Mouse (Mus musculus) hindbrain, embryonic 13.5 days (tissue): ENCODE data around the gene Dusp19. TPM values are rescaled to one million over a fixed set of nuclear protein-coding genes. Genes with fewer than 3 reads are reported as not detected.

Experiments used
- ATAC-seq: fragments of 200-750 bp; cut with Nextera tagmentation; 2 replicates; pipeline ENCODE4 v1.8.0; 2017; ENCODE audit warnings: moderate TSS enrichment; ENCODE audit not compliant: low FRiP score
- H3K27ac ChIP-seq: fragments of 300-500 bp; sonication (generic); 2 replicates; pipeline ENCODE4 v1.5.1; 2015; ENCODE audit warnings: inconsistent platforms, mild to moderate bottlenecking, moderate library complexity
- H3K27me3 ChIP-seq: fragments of 300-500 bp; sonication (generic); 2 replicates; pipeline ENCODE4 v1.6.1; 2015; ENCODE audit warnings: mild to moderate bottlenecking, inconsistent platforms
- H3K36me3 ChIP-seq: fragments of 300-500 bp; sonication (generic); 2 replicates; pipeline ENCODE4 v1.6.1; 2015; ENCODE audit warnings: mild to moderate bottlenecking, inconsistent platforms
- H3K4me1 ChIP-seq: fragments of 300-500 bp; sonication (generic); replicated peaks from 2 replicates; pipeline ENCODE4 v1.6.1; 2015; ENCODE audit warnings: inconsistent platforms
- H3K4me2 ChIP-seq: fragments of 300-500 bp; sonication (generic); 2 replicates; pipeline ENCODE4 v1.6.1; 2015; ENCODE audit warnings: inconsistent platforms, mild to moderate bottlenecking, moderate library complexity
- H3K4me3 ChIP-seq: fragments of 300-500 bp; sonication (generic); 2 replicates; pipeline ENCODE4 v1.5.1; 2015; ENCODE audit warnings: mild to moderate bottlenecking, inconsistent platforms
- H3K9ac ChIP-seq: fragments of 300-500 bp; sonication (generic); 2 replicates; pipeline ENCODE4 v1.6.1; 2015; ENCODE audit warnings: mild to moderate bottlenecking, inconsistent platforms
- H3K9me3 ChIP-seq: fragments of 300-500 bp; sonication (generic); 2 replicates; pipeline ENCODE4 v1.6.1; 2016; ENCODE audit warnings: inconsistent platforms
- WGBS: fragments of 180-500 bp; shearing (Covaris S2); methylation state at CpG from one replicate; pipeline ENCODE4 v1.1.7; 2015; 5-methylcytosine and 5-hydroxymethylcytosine counted together
- polyA plus RNA-seq: library from polyadenylated mRNA; unstranded; fragments of >200 nt; fragmentation: Nextera tagmentation; extraction: Ambion mirVana; gene quantifications from 2 replicates; pipeline ENCODE4 v1.2.1, GENCODE M21; 2015

Gene Dusp19
- 18.3 and 18.4 TPM in 2 replicates for polyA plus RNA-seq

DNA sequence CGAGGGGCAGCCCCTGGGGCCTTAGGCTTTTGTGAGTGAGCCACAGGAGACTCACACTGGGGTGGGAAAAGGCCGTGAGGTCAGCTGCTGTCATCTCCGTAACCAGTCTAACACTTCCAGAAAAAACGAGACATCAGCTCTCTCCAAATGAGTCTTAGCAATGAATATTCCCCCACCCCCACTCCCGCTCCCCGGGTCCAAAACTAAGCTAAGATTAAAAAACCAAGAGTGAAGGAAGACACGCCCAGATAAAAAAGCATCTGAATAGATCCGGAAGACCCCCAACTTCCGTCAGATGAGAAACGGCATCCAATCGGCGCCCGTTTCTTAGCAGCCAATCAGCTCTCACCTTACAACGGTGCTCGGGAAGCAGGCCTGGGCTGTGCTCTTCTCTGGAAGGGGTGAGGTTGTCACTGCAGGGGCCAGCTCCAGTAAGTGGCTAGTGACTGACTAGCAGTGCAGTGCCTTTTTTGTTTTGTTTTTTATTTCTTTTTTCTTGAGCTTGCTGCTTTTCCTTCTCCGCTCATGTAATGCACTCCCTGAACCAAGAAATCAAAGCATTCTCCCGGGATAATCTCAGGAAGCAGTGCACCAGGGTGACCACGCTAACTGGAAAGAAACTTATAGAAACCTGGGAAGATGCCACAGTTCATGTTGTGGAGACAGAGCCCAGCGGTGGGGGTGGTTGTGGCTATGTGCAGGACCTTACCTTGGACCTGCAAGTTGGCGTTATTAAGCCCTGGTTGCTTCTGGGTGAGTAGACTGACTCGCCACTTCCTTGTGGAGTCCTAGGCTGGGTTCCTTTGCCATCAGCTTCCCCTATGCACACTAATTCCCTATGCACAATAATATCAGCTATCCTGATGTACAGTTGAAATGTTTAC is at the start of gene Dusp19, which contains the start of gene Nup35:
Gene Dusp19 (plus strand): TSS at position 192 of the 884 bp plus-strand sequence.
Gene Nup35 (plus strand): TSS at position 383 of the 884 bp plus-strand sequence.
- WGBS, result 3% methylated on average over 21 of the region's 21 CpGs
- Histone ChIP-seq H3K4me1 (peaks cover 15% of the 10 kb centered on the region), H3K9ac (peak within 1 kb of the TSS; percentile 77), H3K4me3 (peak within 1 kb of the TSS; percentile 62), H3K9me3 (no peaks in the 10 kb centered on the region), H3K27me3 (0 out of 2 replicates have a peak, but pooled peaks cover 2% of the 10 kb centered on the region), H3K4me2 (peak within 1 kb of the TSS; percentile 68), H3K36me3 (0 out of 2 replicates have a peak, but pooled peaks cover 4% of the 10 kb centered on the region), H3K27ac (peak within 1 kb of the TSS; percentile 76)
- ATAC-seq, result peak; percentile 99

DNA sequence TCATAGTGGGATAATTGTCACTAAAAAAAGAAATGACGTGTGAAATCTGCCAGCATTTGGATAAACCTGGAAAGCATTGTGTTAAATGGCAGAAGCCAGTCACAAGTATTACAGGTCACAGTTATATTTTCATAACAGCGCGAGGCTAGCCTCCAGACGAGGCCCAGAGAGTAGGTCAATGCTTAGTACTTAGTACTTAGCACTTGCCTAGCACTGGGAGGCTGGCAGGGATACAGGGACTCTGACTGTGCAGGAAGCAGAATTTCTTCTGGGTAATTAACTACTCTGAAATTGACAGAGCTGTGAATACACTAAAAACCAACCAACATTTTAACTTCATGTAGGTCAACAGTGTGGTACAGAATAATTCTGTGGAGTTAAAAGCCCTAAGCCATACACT is 49.4 kb upstream of the Dusp19 start:
- H3K27ac ChIP-seq, result no peak overlapping the region
- H3K4me3 ChIP-seq, result no peak overlapping the region
- no peaks in the 10 kb centered on the region for H3K9me3 ChIP-seq
- H3K36me3 ChIP-seq, result no peaks in the 10 kb centered on the region
- no peak overlapping the region for H3K9ac ChIP-seq
- ATAC-seq, result no peak
- no peaks in the 10 kb centered on the region for H3K4me1 ChIP-seq
- WGBS, result 91% methylated on average over 4 of the region's 4 CpGs
- H3K27me3 ChIP-seq, result no peaks in the 10 kb centered on the region
- no peak overlapping the region for H3K4me2 ChIP-seq

DNA sequence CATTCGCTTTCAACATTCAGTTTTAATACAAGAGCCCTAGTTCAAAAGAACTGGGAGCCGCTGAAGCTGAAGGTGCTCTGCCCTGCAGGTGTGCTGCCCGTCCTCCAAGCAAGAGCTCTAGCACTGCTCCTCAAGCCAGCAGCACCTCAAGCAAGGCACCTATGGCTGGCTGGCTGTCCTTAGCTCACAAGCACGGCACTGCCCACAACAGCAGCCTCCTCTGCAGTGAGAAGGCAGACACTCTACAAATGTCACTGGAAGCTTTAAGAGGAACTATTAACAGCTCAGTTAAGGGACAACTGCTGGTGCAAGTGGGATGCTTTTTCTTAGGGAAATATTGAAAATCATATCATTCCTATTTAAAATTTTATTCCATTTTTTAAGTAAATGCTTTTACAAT is 46.2 kb upstream of the Dusp19 start:
- Histone ChIP-seq H3K27me3 (no peaks in the 10 kb centered on the region), H3K27ac (no peak overlapping the region), H3K9me3 (no peaks in the 10 kb centered on the region), H3K4me3 (no peak overlapping the region), H3K4me2 (no peak overlapping the region), H3K9ac (no peak overlapping the region), H3K36me3 (no peaks in the 10 kb centered on the region), H3K4me1 (no peaks in the 10 kb centered on the region)
- WGBS, result 79% methylated on average over 4 of the region's 4 CpGs
- ATAC-seq, result no peak

DNA sequence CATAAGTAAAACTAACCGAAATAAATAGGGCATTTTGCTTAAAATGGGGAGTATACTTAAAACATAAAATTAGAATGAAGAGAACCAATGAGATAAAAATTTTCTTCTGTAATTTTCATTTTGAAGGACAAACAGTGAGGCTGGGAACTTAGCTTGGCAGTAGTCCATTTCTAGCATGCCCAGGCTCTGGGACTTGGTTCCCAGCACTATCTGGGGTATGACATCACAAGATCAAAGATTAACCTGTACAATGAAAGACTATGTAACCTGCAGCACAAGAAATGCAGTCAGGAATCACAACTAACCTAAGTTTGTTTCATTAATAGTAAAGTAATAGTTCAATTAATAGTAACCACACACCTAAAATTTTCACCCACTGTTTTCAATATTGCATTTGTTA is 39.6 kb upstream of the Dusp19 start:
- Histone ChIP-seq H3K9me3 (no peaks in the 10 kb centered on the region), H3K27me3 (no peaks in the 10 kb centered on the region), H3K36me3 (no peaks in the 10 kb centered on the region), H3K4me3 (no peak overlapping the region), H3K4me2 (no peak overlapping the region), H3K9ac (no peak overlapping the region), H3K4me1 (peaks cover 20% of the 10 kb centered on the region), H3K27ac (no peak overlapping the region)
- WGBS, result 96% methylated on average over 1 of the region's 1 CpGs
- no peak for ATAC-seq

DNA sequence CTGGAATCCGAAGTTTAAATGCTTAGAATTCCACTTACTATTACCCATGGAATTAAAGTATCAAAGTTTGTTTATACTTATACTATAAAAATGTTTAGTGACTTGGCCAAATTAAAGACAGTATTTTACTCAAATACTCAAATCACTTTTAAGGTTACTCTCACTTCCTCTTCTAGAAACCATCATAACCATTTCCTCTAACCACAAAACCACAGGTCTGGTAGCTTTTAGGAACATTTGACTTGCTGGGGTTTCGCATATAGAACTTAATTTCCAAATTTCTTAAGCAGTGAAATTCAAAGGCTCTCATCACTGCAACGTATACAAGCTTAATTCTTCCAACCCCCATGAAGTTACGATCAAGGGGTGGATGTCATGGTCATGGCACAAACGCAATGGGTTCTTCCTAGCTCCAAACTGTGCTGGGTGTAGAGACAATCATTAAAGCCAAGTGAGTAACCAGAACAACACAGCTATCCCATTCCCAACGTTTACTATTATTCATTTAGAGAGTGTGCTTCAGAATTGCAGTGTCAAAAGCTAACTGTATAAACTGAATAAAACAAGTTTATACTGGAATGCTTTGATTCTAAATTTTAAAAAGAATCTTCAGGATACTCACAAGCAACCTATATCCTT is 37.5 kb upstream of the Dusp19 start:
- WGBS, result 50% methylated on average over 6 of the region's 6 CpGs

DNA sequence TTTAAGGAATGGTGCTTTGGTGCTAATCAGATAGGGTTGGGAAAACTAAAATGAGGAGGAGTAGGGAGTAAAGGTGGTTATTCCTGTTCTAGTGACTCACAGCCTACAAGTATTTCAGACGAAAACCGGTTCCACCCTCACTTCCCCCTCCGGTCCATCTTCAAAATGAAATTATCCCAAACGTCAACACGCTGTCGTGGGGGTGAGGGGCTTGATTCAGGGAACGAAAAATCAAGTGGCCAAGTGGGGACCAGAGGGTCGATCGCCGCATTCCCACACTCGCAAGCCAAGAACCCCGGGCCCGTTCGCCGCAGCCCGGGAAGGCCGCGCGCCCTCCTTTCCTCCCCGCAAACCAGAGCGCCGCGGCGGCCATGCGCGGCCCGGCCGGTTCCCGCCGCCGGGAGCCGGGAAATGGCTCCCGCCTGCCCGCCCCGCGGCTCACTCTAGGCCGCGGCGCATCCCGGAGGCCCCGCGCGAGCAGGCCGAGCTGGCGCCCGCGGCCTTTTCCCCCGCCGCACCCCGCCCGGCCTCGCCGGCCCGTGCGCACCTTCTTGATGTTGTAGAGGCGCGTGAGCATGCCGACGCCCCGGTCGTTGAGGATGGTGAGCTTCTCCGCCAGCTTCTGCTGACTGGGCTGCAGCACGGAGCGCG is 36.4 kb upstream of the Dusp19 start:
- H3K4me2 ChIP-seq, result peak overlapping the region; percentile 72
- under 1% methylated on average over 57 of the region's 65 CpGs for WGBS
- no peaks in the 10 kb centered on the region for H3K36me3 ChIP-seq
- no peaks in the 10 kb centered on the region for H3K9me3 ChIP-seq
- no peaks in the 10 kb centered on the region for H3K27me3 ChIP-seq
- peak overlapping the region; percentile 87 for H3K4me3 ChIP-seq
- peak overlapping the region; percentile 99 for H3K27ac ChIP-seq
- ATAC-seq, result peak; percentile 83
- H3K4me1 ChIP-seq, result peaks cover 20% of the 10 kb centered on the region
- peak overlapping the region; percentile 99 for H3K9ac ChIP-seq

More for the DNA sequence above, 37.5 kb upstream of the Dusp19 start:
- peak overlapping the region; percentile 72 for H3K4me2 ChIP-seq
- peaks cover 20% of the 10 kb centered on the region for H3K4me1 ChIP-seq
- H3K27ac ChIP-seq, result no peak overlapping the region
- peak overlapping the region; percentile 87 for H3K4me3 ChIP-seq
- no peaks in the 10 kb centered on the region for H3K9me3 ChIP-seq
- no peaks in the 10 kb centered on the region for H3K36me3 ChIP-seq
- peak overlapping the region; percentile 65 for H3K9ac ChIP-seq
- no peaks in the 10 kb centered on the region for H3K27me3 ChIP-seq
- ATAC-seq, result no peak

DNA sequence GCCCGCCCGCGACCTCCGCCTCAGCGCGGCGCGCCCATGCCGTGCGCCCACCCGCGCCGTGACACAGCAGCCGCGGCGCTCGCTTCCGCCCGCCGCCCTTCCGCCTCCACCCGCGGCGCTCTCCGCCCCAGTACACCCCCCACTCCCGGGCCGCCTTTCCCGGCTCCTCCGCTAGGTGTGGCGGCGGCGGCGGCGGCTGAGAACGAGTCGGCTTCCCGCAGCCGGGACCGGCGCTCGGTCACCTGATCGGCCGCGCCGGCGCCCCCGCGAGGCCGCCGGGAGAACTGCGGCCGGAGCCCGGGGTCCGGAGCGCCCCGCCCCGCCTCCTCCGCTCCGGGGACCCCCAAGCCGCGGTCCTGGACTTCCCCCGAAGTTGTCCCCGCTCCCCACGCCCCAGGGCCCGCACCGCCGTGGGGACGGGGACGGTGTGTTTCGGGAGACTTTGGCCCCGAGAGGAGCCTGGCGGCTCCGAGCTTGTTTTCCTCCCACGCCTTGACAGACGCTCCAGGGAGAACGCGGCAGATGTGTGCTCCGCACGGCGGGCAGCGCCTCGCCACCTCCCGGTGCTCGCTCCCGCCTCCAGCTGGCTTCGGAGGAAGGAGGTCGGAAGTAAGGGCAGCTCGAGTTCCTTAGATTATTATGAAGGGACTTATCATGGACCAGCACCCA is 35.7 kb upstream of the Dusp19 start, which contains the start of gene Nckap1:
Gene Nckap1 (minus strand): TSS at position 338 of the 669 bp plus-strand sequence.
- Histone ChIP-seq H3K27me3 (no peaks in the 10 kb centered on the region), H3K4me3 (peak within 1 kb of the TSS; percentile 87), H3K4me1 (peaks cover 20% of the 10 kb centered on the region), H3K36me3 (no peaks in the 10 kb centered on the region), H3K9me3 (no peaks in the 10 kb centered on the region), H3K9ac (peak within 1 kb of the TSS; percentile 99), H3K4me2 (peak within 1 kb of the TSS; percentile 72), H3K27ac (peak within 1 kb of the TSS; percentile 99)
- WGBS, result under 1% methylated on average over 72 of the region's 88 CpGs
- ATAC-seq, result peak; percentile 96

DNA sequence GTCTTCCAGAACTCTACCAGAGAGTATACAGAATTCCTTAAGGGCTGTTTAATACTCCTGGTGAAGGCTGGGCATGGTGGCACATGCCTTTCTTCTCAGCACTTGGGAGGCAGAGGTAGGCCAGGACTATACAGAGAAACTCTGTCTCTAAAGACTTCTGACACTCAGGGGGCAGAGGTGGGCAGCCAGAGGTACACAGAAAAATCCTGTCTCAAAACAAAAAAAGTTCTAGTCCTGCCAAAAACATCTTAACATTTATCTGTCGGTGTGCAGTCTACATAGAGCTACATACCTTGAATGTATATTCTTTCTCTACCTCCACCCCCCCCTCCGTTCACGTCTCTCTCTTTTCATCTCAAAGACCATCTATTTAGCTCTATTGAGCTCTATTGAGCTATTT is 34.5 kb upstream of the Dusp19 start:
- no peak overlapping the region for H3K27ac ChIP-seq
- H3K9me3 ChIP-seq, result no peaks in the 10 kb centered on the region
- H3K27me3 ChIP-seq, result no peaks in the 10 kb centered on the region
- WGBS, result 83% methylated on average over 3 of the region's 3 CpGs
- ATAC-seq, result no peak
- no peak overlapping the region for H3K4me3 ChIP-seq
- peaks cover 20% of the 10 kb centered on the region for H3K4me1 ChIP-seq
- H3K9ac ChIP-seq, result no peak overlapping the region
- no peak overlapping the region for H3K4me2 ChIP-seq
- H3K36me3 ChIP-seq, result no peaks in the 10 kb centered on the region

DNA sequence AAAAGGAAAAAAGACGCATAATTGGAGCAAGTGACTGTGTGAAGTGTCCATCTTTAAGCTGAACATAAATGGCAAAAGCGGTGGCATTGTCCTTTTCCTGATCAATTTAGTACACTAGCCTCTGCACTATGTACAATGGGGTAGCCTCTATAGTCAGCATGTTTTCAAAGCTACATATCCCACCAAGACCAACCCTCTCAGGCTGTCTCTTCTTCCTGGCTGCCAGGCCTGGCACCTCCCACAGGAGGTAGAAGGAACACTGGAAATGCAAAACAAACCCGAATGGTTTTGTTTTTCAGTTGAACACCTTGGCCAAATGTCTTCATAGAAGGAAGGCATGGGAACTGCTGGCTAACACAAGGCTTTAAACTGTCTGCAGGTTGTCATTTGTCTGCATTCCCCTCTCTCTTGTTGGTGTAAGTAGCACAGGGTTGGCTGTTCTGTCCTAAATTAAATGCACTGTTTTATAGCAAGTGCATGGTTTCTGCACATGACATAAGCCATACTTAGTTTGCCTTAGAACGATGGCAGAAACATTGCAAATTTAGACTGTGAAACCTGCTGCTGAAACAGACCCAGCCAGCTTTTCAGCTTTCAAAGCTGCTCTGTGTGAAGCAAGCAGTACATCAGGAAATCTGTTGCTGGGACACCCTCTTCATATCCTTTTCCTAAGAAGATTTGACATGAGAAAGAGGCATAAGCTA is 22.5 kb upstream of the Dusp19 start:
- H3K36me3 ChIP-seq, result no peaks in the 10 kb centered on the region
- H3K4me3 ChIP-seq, result no peak overlapping the region
- no peaks in the 10 kb centered on the region for H3K9me3 ChIP-seq
- no peak overlapping the region for H3K27ac ChIP-seq
- no peak overlapping the region for H3K4me2 ChIP-seq
- 79% methylated on average over 4 of the region's 4 CpGs for WGBS
- H3K27me3 ChIP-seq, result no peaks in the 10 kb centered on the region
- ATAC-seq, result no peak
- H3K4me1 ChIP-seq, result no peaks in the 10 kb centered on the region
- no peak overlapping the region for H3K9ac ChIP-seq

DNA sequence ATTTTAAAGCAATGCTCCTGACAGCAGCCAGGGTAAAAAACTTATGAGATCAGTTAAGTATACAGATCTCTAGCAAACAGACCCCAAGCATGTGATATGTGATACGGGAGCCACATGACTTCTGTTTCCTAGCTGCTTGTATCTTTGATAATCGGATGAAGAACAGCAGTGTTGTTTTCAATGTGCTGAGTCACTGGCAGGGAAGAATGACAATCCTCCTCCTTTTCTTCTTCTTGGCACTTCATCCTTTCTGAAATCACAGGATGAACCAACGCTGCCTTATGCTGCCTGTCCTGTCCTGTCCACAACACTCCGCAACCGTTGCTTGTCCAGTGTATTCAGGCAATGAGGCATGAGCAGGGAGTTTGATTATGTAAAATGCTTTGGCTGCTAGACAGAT is 19.9 kb upstream of the Dusp19 start:
- H3K36me3 ChIP-seq, result no peaks in the 10 kb centered on the region
- no peaks in the 10 kb centered on the region for H3K27me3 ChIP-seq
- no peaks in the 10 kb centered on the region for H3K9me3 ChIP-seq
- no peak overlapping the region for H3K27ac ChIP-seq
- no peak for ATAC-seq
- H3K9ac ChIP-seq, result no peak overlapping the region
- WGBS, result 65% methylated on average over 5 of the region's 5 CpGs
- no peaks in the 10 kb centered on the region for H3K4me1 ChIP-seq
- H3K4me3 ChIP-seq, result no peak overlapping the region
- H3K4me2 ChIP-seq, result no peak overlapping the region

DNA sequence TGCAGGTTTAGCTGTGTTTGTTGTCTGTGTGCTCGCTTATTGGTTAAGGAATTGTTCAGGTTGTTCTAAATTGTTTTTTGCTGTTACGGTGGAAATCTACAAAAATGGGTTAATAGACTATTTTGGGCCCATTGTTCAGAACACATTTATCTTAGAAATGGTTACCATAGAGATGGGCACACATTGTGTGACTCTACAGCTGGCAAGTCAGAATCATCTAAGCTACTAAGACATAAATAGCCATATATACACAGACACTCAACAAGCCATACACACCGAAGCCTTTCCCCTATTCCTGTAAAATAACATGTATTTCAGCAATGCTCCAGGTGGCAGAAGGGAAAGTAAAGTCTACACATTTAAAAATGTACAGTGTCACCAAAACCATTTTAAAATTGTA is 17.0 kb upstream of the Dusp19 start:
- 85% methylated on average over 3 of the region's 3 CpGs for WGBS
- no peak for ATAC-seq
- H3K9me3 ChIP-seq, result no peaks in the 10 kb centered on the region

More for the DNA sequence above, 17.0 kb upstream of the Dusp19 start:
- Histone ChIP-seq H3K9ac (no peak overlapping the region), H3K27ac (no peak overlapping the region), H3K4me1 (no peaks in the 10 kb centered on the region), H3K4me3 (no peak overlapping the region), H3K27me3 (no peaks in the 10 kb centered on the region), H3K36me3 (no peaks in the 10 kb centered on the region), H3K4me2 (no peak overlapping the region)
